Mouse (Mus musculus): ENCODE results near the gene Fam163a.

The Fam163a gene

GRCm38 (mm10) chr1:156027849-156028248 is 177.0 kb downstream of the Fam163a start:
- DNase-seq (ENCODE audit: low spot score): no peak
